Mouse (Mus musculus) MEL (cell line): ENCODE data around the gene Gm20388. TPM values are rescaled to one million over a fixed set of nuclear protein-coding genes. Genes with fewer than 3 reads are reported as not detected.

Source experiments
- DNase-seq: peaks from one replicate; pipeline ENCODE4 v3.0.0; 2011; ENCODE audit warnings: low read depth, low spot score
- H3K27ac ChIP-seq: 2 replicates; pipeline ENCODE4 v1.5.1; 2012; ENCODE audit warnings: low read depth, mild to moderate bottlenecking, control low read depth, low read length, moderate library complexity; ENCODE audit not compliant: control insufficient read depth
- H3K27me3 ChIP-seq, 2 experiments: fragments of 150-350 bp in 1 of 2; sonication (generic) in 1 of 2; 2 replicates each; pipeline ENCODE4 v1.6.1; 2012; ENCODE audit warnings: low read length in 2 of 2, mild to moderate bottlenecking in 2 of 2, improper control_type of control experiment in 1 of 2, moderate library complexity in 1 of 2; ENCODE audit not compliant: insufficient read depth in 2 of 2, control insufficient read depth in 1 of 2
- H3K36me3 ChIP-seq, 2 experiments: 2 replicates each; pipeline ENCODE4 v1.6.1; 2012 to 2014; ENCODE audit warnings: low read length in 2 of 2, improper control_type of control experiment in 1 of 2, inconsistent platforms in 1 of 2, mild to moderate bottlenecking in 1 of 2; ENCODE audit not compliant: insufficient read depth in 2 of 2, control insufficient read depth in 1 of 2
- H3K4me1 ChIP-seq, 2 experiments: fragments of 150-350 bp in 1 of 2; sonication (generic) in 1 of 2; 2 replicates each; pipeline ENCODE4 v1.6.1; 2012; ENCODE audit warnings: low read length in 2 of 2, improper control_type of control experiment in 1 of 2, mild to moderate bottlenecking in 1 of 2; ENCODE audit not compliant: insufficient read depth in 2 of 2, control insufficient read depth in 1 of 2
- H3K4me3 ChIP-seq, 2 experiments: fragments of 150-350 bp in 1 of 2; sonication (generic) in 1 of 2; 2 replicates each; pipeline ENCODE4 v1.5.1; 2012; ENCODE audit warnings: low read depth in 2 of 2, low read length in 2 of 2, mild to moderate bottlenecking in 2 of 2, moderate library complexity in 2 of 2, control low read depth in 1 of 2, improper control_type of control experiment in 1 of 2; ENCODE audit not compliant: control insufficient read depth in 1 of 2, insufficient read depth in 1 of 2
- H3K79me2 ChIP-seq: 2 replicates; pipeline ENCODE4 v1.6.1; 2012; ENCODE audit warnings: mild to moderate bottlenecking, low read length, moderate library complexity; ENCODE audit not compliant: control insufficient read depth, poor library complexity, insufficient read depth
- H3K9ac ChIP-seq: 2 replicates; pipeline ENCODE4 v1.6.1; 2012; ENCODE audit warnings: low read depth, mild to moderate bottlenecking, control low read depth, low read length, moderate library complexity; ENCODE audit not compliant: control insufficient read depth, poor library complexity, severe bottlenecking
- H3K9me3 ChIP-seq: fragments of 150-350 bp; sonication (generic); replicated peaks from 2 replicates; pipeline ENCODE4 v1.6.1; 2012; ENCODE audit warnings: mild to moderate bottlenecking, low read length, improper control_type of control experiment, moderate library complexity; ENCODE audit not compliant: insufficient read depth
- BHLHE40 ChIP-seq: IDR thresholded peaks from 2 replicates; pipeline ENCODE4 v1.6.1; 2012; ENCODE audit warnings: low read depth, mild to moderate bottlenecking, inconsistent platforms, low read length, improper control_type of control experiment, borderline replicate concordance
- CHD1 ChIP-seq: IDR thresholded peaks from 2 replicates; pipeline ENCODE4 v1.6.1; 2012; ENCODE audit warnings: low read depth, mild to moderate bottlenecking, inconsistent platforms, low read length, improper control_type of control experiment
- CHD2 ChIP-seq: IDR thresholded peaks from 2 replicates; pipeline ENCODE4 v1.6.1; 2011; ENCODE audit warnings: low read length, improper control_type of control experiment
- CTCF ChIP-seq, 3 experiments: IDR thresholded peaks in 2 of 3; conservative IDR thresholded peaks in 1 of 3; 2 replicates each; pipeline ENCODE4 v1.5.1; 2011 to 2012; ENCODE audit warnings: low read length in 3 of 3, low read depth in 2 of 3, mild to moderate bottlenecking in 2 of 3, improper control_type of control experiment in 1 of 3, inconsistent platforms in 1 of 3, mixed read lengths in 1 of 3, moderate library complexity in 1 of 3; ENCODE audit not compliant: control insufficient read depth in 1 of 3, insufficient read depth in 1 of 3, poor library complexity in 1 of 3, severe bottlenecking in 1 of 3
- E2F4 ChIP-seq: IDR thresholded peaks from 2 replicates; pipeline ENCODE4 v1.6.1; 2011; ENCODE audit warnings: low read depth, low read length, improper control_type of control experiment, borderline replicate concordance
- ELF1 ChIP-seq: IDR thresholded peaks from 2 replicates; pipeline ENCODE4 v1.6.1; 2014; ENCODE audit warnings: low read depth, mild to moderate bottlenecking, inconsistent platforms, low read length, improper control_type of control experiment, moderate library complexity
- ETS1 ChIP-seq: IDR thresholded peaks from 2 replicates; pipeline ENCODE4 v1.6.1; 2012; ENCODE audit warnings: low read depth, mild to moderate bottlenecking, inconsistent platforms, low read length, improper control_type of control experiment, moderate library complexity
- HCFC1 ChIP-seq: IDR thresholded peaks from 2 replicates; pipeline ENCODE4 v1.6.1; 2012; ENCODE audit warnings: low read depth, mild to moderate bottlenecking, inconsistent platforms, low read length, improper control_type of control experiment, moderate library complexity
- KAT2A ChIP-seq: conservative IDR thresholded peaks from 2 replicates; pipeline ENCODE4 v1.6.1; 2012; ENCODE audit warnings: low read depth, low read length, improper control_type of control experiment, inconsistent platforms
- MAX ChIP-seq: IDR thresholded peaks from 2 replicates; pipeline ENCODE4 v1.6.1; 2011; ENCODE audit warnings: low read length, improper control_type of control experiment
- MXI1 ChIP-seq: IDR thresholded peaks from 2 replicates; pipeline ENCODE4 v1.6.1; 2011; ENCODE audit warnings: mild to moderate bottlenecking, low read depth, low read length, improper control_type of control experiment
- MYB ChIP-seq: IDR thresholded peaks from 2 replicates; pipeline ENCODE4 v1.6.1; 2011; ENCODE audit warnings: mild to moderate bottlenecking, low read depth, low read length, improper control_type of control experiment
- NRF1 ChIP-seq: IDR thresholded peaks from 2 replicates; pipeline ENCODE4 v1.6.1; 2014; ENCODE audit warnings: low read depth, mild to moderate bottlenecking, inconsistent platforms, low read length, improper control_type of control experiment, moderate library complexity; ENCODE audit not compliant: poor library complexity, insufficient read depth, severe bottlenecking
- POLR2AphosphoS2 ChIP-seq: IDR thresholded peaks from 2 replicates; pipeline ENCODE4 v1.6.1; 2011; ENCODE audit warnings: low read length, improper control_type of control experiment
- POLR2AphosphoS5 ChIP-seq: IDR thresholded peaks from 2 replicates; pipeline ENCODE4 v1.6.1; 2012; ENCODE audit warnings: low read depth, borderline replicate concordance, mild to moderate bottlenecking, inconsistent platforms, low read length, moderate library complexity, mixed read lengths
- RAD21 ChIP-seq: IDR thresholded peaks from 2 replicates; pipeline ENCODE4 v1.6.1; 2011; ENCODE audit warnings: mild to moderate bottlenecking, low read depth, low read length, improper control_type of control experiment
- RCOR1 ChIP-seq: IDR thresholded peaks from 2 replicates; pipeline ENCODE4 v1.6.1; 2012; ENCODE audit warnings: low read depth, mild to moderate bottlenecking, inconsistent platforms, low read length, improper control_type of control experiment
- SIN3A ChIP-seq: IDR thresholded peaks from 2 replicates; pipeline ENCODE4 v1.6.1; 2012; ENCODE audit warnings: low read length, improper control_type of control experiment, inconsistent platforms
- SMC3 ChIP-seq: IDR thresholded peaks from 2 replicates; pipeline ENCODE4 v1.6.1; 2011; ENCODE audit warnings: low read depth, low read length, improper control_type of control experiment
- UBTF ChIP-seq: IDR thresholded peaks from 2 replicates; pipeline ENCODE4 v1.6.1; 2012; ENCODE audit warnings: low read depth, mild to moderate bottlenecking, inconsistent platforms, low read length, improper control_type of control experiment, moderate library complexity, borderline replicate concordance; ENCODE audit not compliant: insufficient read depth
- ZKSCAN1 ChIP-seq: IDR thresholded peaks from 2 replicates; pipeline ENCODE4 v1.6.1; 2012; ENCODE audit warnings: low read depth, mild to moderate bottlenecking, inconsistent platforms, low read length, improper control_type of control experiment, moderate library complexity
- ZMIZ1 ChIP-seq: IDR thresholded peaks from 2 replicates; pipeline ENCODE4 v1.6.1; 2012; ENCODE audit warnings: low read depth, mild to moderate bottlenecking, inconsistent platforms, low read length, improper control_type of control experiment, moderate library complexity
- polyA plus RNA-seq, 2 experiments: library from polyadenylated mRNA; stranded (reverse) in 1 of 2; unstranded in 1 of 2; fragments of >175 nt in 1 of 2; fragments of >200 nt in 1 of 2; gene quantifications; 2 replicates each; pipeline versions ENCODE4 v1.2.1 to v1.2.4; 2012; ENCODE audit warnings: low replicate concordance in 2 of 2, low read depth in 1 of 2; ENCODE audit not compliant: insufficient read length in 2 of 2, insufficient read depth in 1 of 2, missing spikeins in 1 of 2
- total RNA-seq: library from RNA; depleted of rRNA; stranded (reverse); fragments of 300-350 nt; gene quantifications from 2 replicates; pipeline ENCODE4 v1.2.3, GENCODE M21; 2012

Gm20388 gene
- total and polyA plus RNA-seq, 3 experiments: 11.1 to 17.8 TPM; not detected in 1

DNA sequence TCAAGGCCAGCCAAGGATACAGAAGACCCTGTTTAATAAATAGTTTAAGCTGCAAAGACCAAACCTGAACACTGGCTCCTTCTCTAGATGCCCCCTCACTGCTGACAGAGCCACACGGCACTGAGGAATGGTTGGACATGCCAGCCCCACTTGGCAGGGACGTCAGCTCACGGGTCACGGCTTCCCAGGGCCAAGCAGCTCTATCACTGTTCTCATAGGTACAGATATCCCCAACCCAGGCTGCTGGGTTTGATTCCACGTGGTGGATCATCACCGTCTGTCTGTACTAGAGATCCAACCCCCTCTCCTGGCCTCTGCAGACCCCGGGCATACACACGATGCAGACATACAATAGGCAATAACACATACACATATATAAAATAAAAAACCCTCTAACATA, 3380.0 kb downstream of the Gm20388 start:
- TF ChIP-seq ZMIZ1 (no peak), ETS1 (no peak), MXI1 (no peak), KAT2A (no peak), UBTF (no peak), RCOR1 (no peak), E2F4 (no peak), CHD1 (no peak), MAX (no peak), POLR2AphosphoS2 (no peak), CTCF (IDR thresholded peaks at IDR 0.05 in 2 of 3, conservative IDR thresholded peaks at IDR 0.05 in 1 of 3; ENCODE audit: control insufficient read depth in 1 of 3, insufficient read depth in 1 of 3, low read depth in 2 of 3, low read length in 3 of 3, poor library complexity in 1 of 3, severe bottlenecking in 1 of 3) (no peak), BHLHE40 (no peak), ZKSCAN1 (no peak), HCFC1 (no peak), SMC3 (no peak), MYB (no peak), POLR2AphosphoS5 (no peak), ELF1 (no peak), NRF1 (no peak), CHD2 (no peak)
- TF ChIP-seq, all 39 proteins: peak for 0
- DNase-seq: no peak
- no peak overlapping the region for H3K4me3 ChIP-seq
- H3K79me2 ChIP-seq: no peaks in the 10 kb centered on the region
- no peak overlapping the region for H3K9ac ChIP-seq
- no peak overlapping the region for H3K27ac ChIP-seq
- H3K27me3 ChIP-seq: no peaks in the 10 kb centered on the region
- no peaks in the 10 kb centered on the region for H3K4me1 ChIP-seq
- H3K36me3 ChIP-seq: no peaks in the 10 kb centered on the region; a peak in 1 of 4 replicates
- H3K9me3 ChIP-seq: no peaks in the 10 kb centered on the region

DNA sequence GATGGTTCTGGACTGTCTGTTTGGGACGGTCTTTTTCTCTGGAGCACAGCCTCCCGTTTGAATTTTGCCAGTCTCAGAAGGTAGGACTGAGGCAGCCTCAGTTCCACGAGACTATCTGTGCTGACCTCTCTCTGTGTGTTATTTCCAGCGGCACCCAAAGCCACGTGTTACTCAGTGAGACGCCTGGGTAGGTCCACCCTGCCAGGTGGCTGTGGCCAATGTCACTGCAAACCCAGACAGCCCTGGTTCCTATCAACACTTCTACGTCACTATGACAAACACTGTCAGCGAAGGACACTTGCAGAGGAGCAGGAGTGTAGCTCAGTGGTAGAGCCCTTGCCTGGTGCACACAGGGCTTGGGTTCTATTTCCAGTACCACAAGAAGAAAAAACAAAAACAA, 3381.1 kb downstream of the Gm20388 start:
- Histone ChIP-seq H3K27me3 (no peaks in the 10 kb centered on the region), H3K9ac (no peak overlapping the region), H3K4me1 (no peaks in the 10 kb centered on the region), H3K27ac (no peak overlapping the region), H3K4me3 (no peak overlapping the region), H3K36me3 (no peaks in the 10 kb centered on the region; a peak in 1 of 4 replicates), H3K79me2 (no peaks in the 10 kb centered on the region), H3K9me3 (no peaks in the 10 kb centered on the region)
- DNase-seq: no peak
- TF ChIP-seq POLR2AphosphoS2 (no peak), RAD21 (no peak), SIN3A (no peak), E2F4 (no peak)
